Mouse (Mus musculus): ENCODE results near the gene Cobll1. TPM values are rescaled to one million over a fixed set of nuclear protein-coding genes. Genes with fewer than 3 reads are reported as not detected.

Cobll1 gene
- polyA plus RNA-seq, 1 experiment from 2014 or later, result 9.2 TPM

GRCm38 (mm10) chr2:65232756-65233535 is 6.3 kb downstream of the Cobll1 start:
- H3K27ac ChIP-seq, result no peak overlapping the region
- 47% methylated on average over 15 of the region's 15 CpGs for WGBS
- no peak overlapping the region for H3K9ac ChIP-seq
- H3K36me3 ChIP-seq, result no peaks in the 10 kb centered on the region
- H3K4me1 ChIP-seq, result peaks cover 7% of the 10 kb centered on the region; the same call in 1 of the 2 replicates
- peaks cover 3% of the 10 kb centered on the region; the same call in 1 of the 2 replicates for H3K27me3 ChIP-seq
- H3K9me3 ChIP-seq, result no peaks in the 10 kb centered on the region
- H3K4me2 ChIP-seq, result no peak overlapping the region
- H3K4me3 ChIP-seq, result no peak overlapping the region
- ATAC-seq (ENCODE audit: borderline replicate concordance, extremely low read depth, low FRiP score, low TSS enrichment), result no peak

GRCm38 (mm10) chr2:65228426-65228825 is 10.8 kb downstream of the Cobll1 start:
- Histone ChIP-seq H3K9me3 (no peaks in the 10 kb centered on the region), H3K4me2 (no peak overlapping the region), H3K4me1 (peaks cover 9% of the 10 kb centered on the region; the same call in 1 of the 2 replicates), H3K27ac (no peak overlapping the region), H3K4me3 (no peak overlapping the region), H3K9ac (no peak overlapping the region), H3K27me3 (no peaks in the 10 kb centered on the region), H3K36me3 (no peaks in the 10 kb centered on the region)
- no peak for ATAC-seq (ENCODE audit: borderline replicate concordance, extremely low read depth, low FRiP score, low TSS enrichment)
- 79% methylated on average over 7 of the region's 7 CpGs for WGBS

GRCm38 (mm10) chr2:65227898-65228290 is 11.3 kb downstream of the Cobll1 start:
- H3K27me3 ChIP-seq, result no peaks in the 10 kb centered on the region
- H3K36me3 ChIP-seq, result no peaks in the 10 kb centered on the region
- 76% methylated on average over 2 of the region's 2 CpGs for WGBS
- ATAC-seq (ENCODE audit: borderline replicate concordance, extremely low read depth, low FRiP score, low TSS enrichment), result no peak
- no peak overlapping the region for H3K4me2 ChIP-seq
- peaks cover 9% of the 10 kb centered on the region; the same call in 1 of the 2 replicates for H3K4me1 ChIP-seq
- H3K9ac ChIP-seq, result no peak overlapping the region
- no peaks in the 10 kb centered on the region for H3K9me3 ChIP-seq
- H3K27ac ChIP-seq, result no peak overlapping the region
- no peak overlapping the region for H3K4me3 ChIP-seq

- no peak overlapping the region for H3K27ac ChIP-seq
- H3K4me1 ChIP-seq, result peaks cover 9% of the 10 kb centered on the region; the same call in 1 of the 2 replicates
- H3K36me3 ChIP-seq, result no peaks in the 10 kb centered on the region
- no peak overlapping the region for H3K9ac ChIP-seq
- no peaks in the 10 kb centered on the region for H3K9me3 ChIP-seq
- H3K27me3 ChIP-seq, result no peaks in the 10 kb centered on the region
- whole genome bisulfite sequencing, result 84% methylated on average over 6 of the region's 6 CpGs
- ATAC-seq (ENCODE audit: borderline replicate concordance, extremely low read depth, low FRiP score, low TSS enrichment), result no peak
- H3K4me2 ChIP-seq, result no peak overlapping the region
- H3K4me3 ChIP-seq, result no peak overlapping the region
Measured at GRCm38 (mm10) chr2:65227154-65227897, 11.9 kb downstream of the Cobll1 start.

- Histone ChIP-seq H3K9ac (no peak overlapping the region), H3K36me3 (no peaks in the 10 kb centered on the region), H3K4me3 (no peak overlapping the region), H3K9me3 (no peaks in the 10 kb centered on the region), H3K4me1 (peaks cover 9% of the 10 kb centered on the region; the same call in 1 of the 2 replicates), H3K27me3 (no peaks in the 10 kb centered on the region), H3K4me2 (no peak overlapping the region), H3K27ac (no peak overlapping the region)
- no peak for ATAC-seq (ENCODE audit: borderline replicate concordance, extremely low read depth, low FRiP score, low TSS enrichment)
- WGBS, result 82% methylated on average over 4 of the region's 4 CpGs
Measured at GRCm38 (mm10) chr2:65226494-65226893, 12.7 kb downstream of the Cobll1 start.

- ATAC-seq (ENCODE audit: borderline replicate concordance, extremely low read depth, low FRiP score, low TSS enrichment), result peak; percentile 52; the same call in 1 of the 2 replicates
- 45% methylated on average over 12 of the region's 12 CpGs for WGBS
Measured at GRCm38 (mm10) chr2:65223956-65224735, 15.1 kb downstream of the Cobll1 start.

GRCm38 (mm10) chr2:65223012-65223411 is 16.2 kb downstream of the Cobll1 start:
- H3K4me1 ChIP-seq, result peaks cover 9% of the 10 kb centered on the region; the same call in 1 of the 2 replicates
- no peak for ATAC-seq (ENCODE audit: borderline replicate concordance, extremely low read depth, low FRiP score, low TSS enrichment)

More at GRCm38 (mm10) chr2:65223956-65224735, 15.1 kb downstream of the Cobll1 start:
- Histone ChIP-seq H3K4me1 (peaks cover 9% of the 10 kb centered on the region; the same call in 1 of the 2 replicates), H3K9me3 (no peaks in the 10 kb centered on the region), H3K36me3 (no peaks in the 10 kb centered on the region), H3K27me3 (no peaks in the 10 kb centered on the region), H3K4me2 (no peak overlapping the region), H3K27ac (0 out of 2 replicates have a peak overlapping the region, but pooled peaks have one; percentile 10), H3K4me3 (no peak overlapping the region), H3K9ac (no peak overlapping the region)

GRCm38 (mm10) chr2:65221646-65222045 is 17.6 kb downstream of the Cobll1 start:
- peaks cover 9% of the 10 kb centered on the region; the same call in 1 of the 2 replicates for H3K4me1 ChIP-seq
- H3K27ac ChIP-seq, result no peak overlapping the region
- 52% methylated on average over 2 of the region's 2 CpGs for WGBS
- no peak overlapping the region for H3K4me2 ChIP-seq
- no peaks in the 10 kb centered on the region for H3K27me3 ChIP-seq
- no peaks in the 10 kb centered on the region for H3K36me3 ChIP-seq
- H3K9ac ChIP-seq, result no peak overlapping the region
- no peaks in the 10 kb centered on the region for H3K9me3 ChIP-seq
- no peak overlapping the region for H3K4me3 ChIP-seq
- ATAC-seq (ENCODE audit: borderline replicate concordance, extremely low read depth, low FRiP score, low TSS enrichment), result no peak

More at GRCm38 (mm10) chr2:65223012-65223411, 16.2 kb downstream of the Cobll1 start:
- Histone ChIP-seq H3K4me3 (no peak overlapping the region), H3K4me2 (no peak overlapping the region), H3K36me3 (no peaks in the 10 kb centered on the region), H3K27me3 (no peaks in the 10 kb centered on the region), H3K9ac (no peak overlapping the region), H3K27ac (no peak overlapping the region), H3K9me3 (no peaks in the 10 kb centered on the region)
- 78% methylated on average over 8 of the region's 8 CpGs for WGBS

- no peak overlapping the region for H3K9ac ChIP-seq
- WGBS, result 93% methylated on average over 1 of the region's 1 CpGs
- H3K9me3 ChIP-seq, result no peaks in the 10 kb centered on the region
- no peaks in the 10 kb centered on the region for H3K36me3 ChIP-seq
- no peak overlapping the region for H3K4me3 ChIP-seq
- no peak overlapping the region for H3K27ac ChIP-seq
- no peak overlapping the region for H3K4me2 ChIP-seq
- peaks cover 9% of the 10 kb centered on the region; the same call in 1 of the 2 replicates for H3K4me1 ChIP-seq
- ATAC-seq (ENCODE audit: borderline replicate concordance, extremely low read depth, low FRiP score, low TSS enrichment), result no peak
- H3K27me3 ChIP-seq, result no peaks in the 10 kb centered on the region
Measured at GRCm38 (mm10) chr2:65220563-65220962, 18.6 kb downstream of the Cobll1 start.

- H3K36me3 ChIP-seq, result no peaks in the 10 kb centered on the region
- H3K4me1 ChIP-seq, result peaks cover 9% of the 10 kb centered on the region; the same call in 1 of the 2 replicates
- no peaks in the 10 kb centered on the region for H3K9me3 ChIP-seq
- no peak overlapping the region for H3K9ac ChIP-seq
- no peak for ATAC-seq (ENCODE audit: borderline replicate concordance, extremely low read depth, low FRiP score, low TSS enrichment)
- no peak overlapping the region for H3K4me2 ChIP-seq
- H3K27ac ChIP-seq, result no peak overlapping the region
- no peaks in the 10 kb centered on the region for H3K27me3 ChIP-seq
- H3K4me3 ChIP-seq, result no peak overlapping the region
- WGBS, result 74% methylated on average over 11 of the region's 11 CpGs
Measured at GRCm38 (mm10) chr2:65219375-65220135, 19.6 kb downstream of the Cobll1 start.

- Histone ChIP-seq H3K4me1 (no peaks in the 10 kb centered on the region), H3K9ac (no peak overlapping the region), H3K4me3 (no peak overlapping the region), H3K27me3 (no peaks in the 10 kb centered on the region), H3K4me2 (no peak overlapping the region), H3K27ac (no peak overlapping the region), H3K9me3 (no peaks in the 10 kb centered on the region), H3K36me3 (no peaks in the 10 kb centered on the region)
- 81% methylated on average over 9 of the region's 9 CpGs for WGBS
- no peak for ATAC-seq (ENCODE audit: borderline replicate concordance, extremely low read depth, low FRiP score, low TSS enrichment)
Measured at GRCm38 (mm10) chr2:65218318-65218717, 20.9 kb downstream of the Cobll1 start.

Measured in lung, embryonic 15.5 days (tissue).